Mouse (Mus musculus): ENCODE results near the gene Hoxb3. TPM values are rescaled to one million over a fixed set of nuclear protein-coding genes. Genes with fewer than 3 reads are reported as not detected.

The Hoxb3 gene
- polyA plus RNA-seq, 1 experiment from 2014 or later, result 0.45 TPM

DNA sequence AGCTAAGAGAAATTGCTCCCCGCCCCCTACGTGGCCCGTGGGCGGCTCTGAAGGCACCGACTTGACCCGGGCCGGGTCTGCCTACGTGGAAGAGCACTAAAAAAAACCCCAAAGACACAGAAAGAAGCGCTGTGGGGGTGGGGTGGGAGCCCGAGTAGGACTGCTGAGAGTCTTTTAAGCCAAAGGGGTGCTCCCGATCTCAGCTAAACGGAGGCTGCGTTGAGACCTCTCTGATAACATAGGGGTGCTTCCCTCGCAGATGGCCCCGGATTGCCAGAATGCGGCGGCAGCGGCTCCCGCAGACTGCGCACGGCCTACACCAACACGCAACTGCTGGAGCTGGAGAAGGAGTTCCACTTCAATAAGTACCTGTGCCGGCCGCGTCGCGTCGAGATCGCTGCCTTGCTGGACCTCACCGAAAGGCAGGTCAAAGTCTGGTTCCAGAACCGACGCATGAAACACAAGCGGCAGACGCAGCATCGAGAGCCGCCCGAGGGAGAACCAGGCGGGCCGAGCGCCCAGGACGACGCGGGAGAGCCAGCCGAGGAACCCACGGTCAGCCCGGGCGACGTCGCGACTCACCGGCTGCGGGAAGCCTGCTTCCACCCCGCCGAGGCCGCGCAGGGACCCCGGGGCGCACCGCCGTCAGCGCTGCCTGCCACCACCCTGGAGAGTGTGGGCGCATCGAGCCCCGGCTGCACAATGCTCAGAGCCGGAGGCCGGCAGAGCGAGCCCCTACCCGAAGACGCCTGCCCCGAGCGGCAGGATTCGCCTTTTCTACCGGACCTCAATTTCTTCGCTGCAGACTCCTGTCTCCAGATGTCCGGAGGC is 29.8 kb downstream of the Hoxb3 start:
- peak; percentile 48; the same call in 1 of the 2 replicates for ATAC-seq (ENCODE audit: insufficient number of reproducible peaks, low FRiP score)
- H3K4me3 ChIP-seq, result peak overlapping the region; percentile 55
- H3K4me1 ChIP-seq (replicated peaks), result peaks cover 19% of the 10 kb centered on the region
- no peaks in the 10 kb centered on the region for H3K36me3 ChIP-seq
- peak overlapping the region; percentile 61 for H3K27ac ChIP-seq (ENCODE audit: poor library complexity, severe bottlenecking)
- peak overlapping the region; percentile 80 for H3K9ac ChIP-seq
- WGBS, result under 1% methylated on average over 75 of the region's 75 CpGs
- H3K9me3 ChIP-seq (replicated peaks), result no peaks in the 10 kb centered on the region
- peaks cover 85% of the 10 kb centered on the region for H3K27me3 ChIP-seq (replicated peaks)
- peak overlapping the region; percentile 72 for H3K4me2 ChIP-seq

DNA sequence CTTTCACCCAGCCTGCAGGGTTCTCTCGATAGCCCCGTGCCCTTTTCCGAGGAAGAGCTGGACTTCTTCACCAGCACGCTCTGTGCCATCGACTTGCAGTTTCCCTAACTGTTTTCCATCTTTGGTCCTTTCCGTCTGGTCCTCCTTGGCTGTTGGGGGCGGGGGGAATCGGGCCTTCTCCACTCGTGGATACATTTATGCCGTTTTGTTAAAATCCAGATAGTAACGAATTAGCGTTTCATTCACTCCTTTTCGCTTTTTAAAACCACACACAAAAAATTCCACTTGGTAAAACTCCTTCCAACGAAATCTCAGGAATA is 30.4 kb downstream of the Hoxb3 start:
- peak overlapping the region; percentile 55 for H3K4me3 ChIP-seq
- peak overlapping the region; percentile 80 for H3K9ac ChIP-seq
- peaks cover 19% of the 10 kb centered on the region for H3K4me1 ChIP-seq (replicated peaks)
- H3K27me3 ChIP-seq (replicated peaks), result peaks cover 83% of the 10 kb centered on the region
- no peaks in the 10 kb centered on the region for H3K36me3 ChIP-seq
- peak overlapping the region; percentile 61; the same call in 1 of the 2 replicates for H3K27ac ChIP-seq (ENCODE audit: poor library complexity, severe bottlenecking)
- peak overlapping the region; percentile 72 for H3K4me2 ChIP-seq
- ATAC-seq (ENCODE audit: insufficient number of reproducible peaks, low FRiP score), result no peak
- 1% methylated on average over 14 of the region's 14 CpGs for WGBS
- H3K9me3 ChIP-seq (replicated peaks), result no peaks in the 10 kb centered on the region

- ATAC-seq (ENCODE audit: insufficient number of reproducible peaks, low FRiP score), result no peak
- WGBS, result 18% methylated on average over 8 of the region's 8 CpGs
- peaks cover 81% of the 10 kb centered on the region for H3K27me3 ChIP-seq (replicated peaks)
- H3K9me3 ChIP-seq (replicated peaks), result no peaks in the 10 kb centered on the region
- peaks cover 19% of the 10 kb centered on the region for H3K4me1 ChIP-seq (replicated peaks)
- H3K27ac ChIP-seq (ENCODE audit: poor library complexity, severe bottlenecking), result peak overlapping the region; percentile 16; the same call in 1 of the 2 replicates
- H3K4me2 ChIP-seq, result peak overlapping the region; percentile 62
- peak overlapping the region; percentile 32 for H3K4me3 ChIP-seq
- peak overlapping the region; percentile 31; the same call in 1 of the 2 replicates for H3K9ac ChIP-seq
- H3K36me3 ChIP-seq, result no peaks in the 10 kb centered on the region
These were observed 30.8 kb downstream of the Hoxb3 start for GRCm38 (mm10) chr11:96353939-96354338.

DNA sequence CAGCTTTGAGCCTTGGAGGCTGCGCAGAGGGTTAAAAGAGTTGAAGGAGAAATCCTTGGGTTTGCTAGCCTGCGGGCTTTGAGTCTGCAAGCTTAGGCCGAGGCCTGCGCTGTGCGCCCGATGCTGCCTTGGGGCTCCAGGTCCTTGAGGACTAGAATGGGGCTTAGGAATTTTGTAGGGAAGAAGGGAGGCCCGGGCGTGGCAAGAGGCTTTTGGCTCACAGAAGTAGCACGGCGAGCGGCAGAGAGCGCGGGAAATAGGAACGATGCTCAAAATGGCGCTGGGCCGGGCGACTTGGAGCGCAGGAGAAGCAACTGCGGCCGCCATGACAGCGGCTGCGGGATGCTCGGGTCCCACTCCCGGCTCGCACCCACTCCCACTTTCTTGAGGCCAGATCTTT is 31.2 kb downstream of the Hoxb3 start:
- H3K4me3 ChIP-seq, result peak overlapping the region; percentile 32
- 2% methylated on average over 25 of the region's 25 CpGs for WGBS
- H3K9me3 ChIP-seq (replicated peaks), result no peaks in the 10 kb centered on the region
- ATAC-seq (ENCODE audit: insufficient number of reproducible peaks, low FRiP score), result no peak
- H3K9ac ChIP-seq, result peak overlapping the region; percentile 31; the same call in 1 of the 2 replicates
- H3K4me1 ChIP-seq (replicated peaks), result peaks cover 19% of the 10 kb centered on the region
- H3K4me2 ChIP-seq, result peak overlapping the region; percentile 62
- H3K27ac ChIP-seq (ENCODE audit: poor library complexity, severe bottlenecking), result peak overlapping the region; percentile 16; the same call in 1 of the 2 replicates
- peaks cover 79% of the 10 kb centered on the region for H3K27me3 ChIP-seq (replicated peaks)
- no peaks in the 10 kb centered on the region for H3K36me3 ChIP-seq

DNA sequence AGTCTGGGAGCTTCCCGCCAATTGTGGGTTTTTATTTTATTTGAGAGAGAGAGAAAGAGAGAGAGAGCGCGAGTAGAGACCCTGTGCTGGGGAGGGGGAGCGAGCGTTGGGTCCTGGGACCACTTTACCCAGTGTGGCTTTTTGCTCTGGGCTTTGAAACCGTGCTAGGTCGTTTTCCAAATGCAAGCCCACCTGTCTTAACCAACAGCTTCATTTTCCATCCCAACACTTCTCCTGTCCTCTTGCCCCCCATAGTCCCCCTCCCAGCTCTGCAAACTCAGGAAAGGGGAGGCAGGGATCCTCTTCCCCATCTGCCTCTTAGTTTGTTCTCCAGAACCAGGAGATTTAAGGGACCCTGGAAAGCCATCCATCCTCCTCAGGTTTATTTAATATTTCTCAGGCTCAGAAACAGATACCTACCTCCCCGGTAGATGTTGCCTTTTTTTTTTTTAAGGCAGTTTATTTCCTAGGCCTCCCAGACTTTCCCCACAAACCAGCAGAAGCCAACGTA is 31.7 kb downstream of the Hoxb3 start:
- H3K4me3 ChIP-seq, result peak overlapping the region; percentile 32
- peaks cover 79% of the 10 kb centered on the region for H3K27me3 ChIP-seq (replicated peaks)
- no peak for ATAC-seq (ENCODE audit: insufficient number of reproducible peaks, low FRiP score)
- H3K9ac ChIP-seq, result peak overlapping the region; percentile 31; the same call in 1 of the 2 replicates
- peak overlapping the region; percentile 16; the same call in 1 of the 2 replicates for H3K27ac ChIP-seq (ENCODE audit: poor library complexity, severe bottlenecking)
- no peaks in the 10 kb centered on the region for H3K36me3 ChIP-seq
- WGBS, result 12% methylated on average over 9 of the region's 9 CpGs
- H3K4me2 ChIP-seq, result peak overlapping the region; percentile 62
- peaks cover 15% of the 10 kb centered on the region for H3K4me1 ChIP-seq (replicated peaks)
- H3K9me3 ChIP-seq (replicated peaks), result 0 out of 2 replicates have a peak, but pooled peaks cover 4% of the 10 kb centered on the region

- no peak for ATAC-seq (ENCODE audit: insufficient number of reproducible peaks, low FRiP score)
These were observed 40.7 kb downstream of the Hoxb3 start for GRCm38 (mm10) chr11:96363807-96364206.

GRCm38 (mm10) chr11:96365441-96366091 is 42.4 kb downstream of the Hoxb3 start, which contains the start of gene Hoxb1:
Hoxb1 (plus strand) TSS chr11:96365752.
- peak within 1 kb of the TSS; percentile 20 for H3K4me2 ChIP-seq
- H3K9me3 ChIP-seq (replicated peaks), result no peaks in the 10 kb centered on the region
- H3K4me1 ChIP-seq (replicated peaks), result peaks cover 4% of the 10 kb centered on the region; the same call in 1 of the 2 replicates
- no peaks in the 10 kb centered on the region for H3K36me3 ChIP-seq
- no peak within 1 kb of the TSS for H3K27ac ChIP-seq (ENCODE audit: poor library complexity, severe bottlenecking)
- H3K27me3 ChIP-seq (replicated peaks), result peaks cover 89% of the 10 kb centered on the region
- H3K4me3 ChIP-seq, result peak within 1 kb of the TSS; percentile 4; the same call in 1 of the 2 replicates
- WGBS, result 4% methylated on average over 26 of the region's 26 CpGs
- no peak within 1 kb of the TSS for H3K9ac ChIP-seq
- ATAC-seq (ENCODE audit: insufficient number of reproducible peaks, low FRiP score), result no peak

More at GRCm38 (mm10) chr11:96363807-96364206, 40.7 kb downstream of the Hoxb3 start:
- no peak overlapping the region for H3K27ac ChIP-seq (ENCODE audit: poor library complexity, severe bottlenecking)
- H3K9ac ChIP-seq, result no peak overlapping the region
- peaks cover 78% of the 10 kb centered on the region for H3K27me3 ChIP-seq (replicated peaks)
- 0 out of 2 replicates have a peak, but pooled peaks cover 4% of the 10 kb centered on the region for H3K9me3 ChIP-seq (replicated peaks)
- H3K36me3 ChIP-seq, result no peaks in the 10 kb centered on the region
- no peak overlapping the region for H3K4me2 ChIP-seq
- peaks cover 4% of the 10 kb centered on the region; the same call in 1 of the 2 replicates for H3K4me1 ChIP-seq (replicated peaks)
- H3K4me3 ChIP-seq, result no peak overlapping the region
- WGBS, result 9% methylated on average over 5 of the region's 5 CpGs

GRCm38 (mm10) chr11:96366092-96367041 is 43.2 kb downstream of the Hoxb3 start:
- H3K36me3 ChIP-seq, result no peaks in the 10 kb centered on the region
- peaks cover 4% of the 10 kb centered on the region; the same call in 1 of the 2 replicates for H3K4me1 ChIP-seq (replicated peaks)
- H3K9ac ChIP-seq, result no peak overlapping the region
- 0 out of 2 replicates have a peak, but pooled peaks have one; percentile 25 for ATAC-seq (ENCODE audit: insufficient number of reproducible peaks, low FRiP score)
- no peak overlapping the region for H3K27ac ChIP-seq (ENCODE audit: poor library complexity, severe bottlenecking)
- peak overlapping the region; percentile 4; the same call in 1 of the 2 replicates for H3K4me3 ChIP-seq
- H3K9me3 ChIP-seq (replicated peaks), result no peaks in the 10 kb centered on the region
- H3K27me3 ChIP-seq (replicated peaks), result peaks cover 95% of the 10 kb centered on the region
- peak overlapping the region; percentile 20 for H3K4me2 ChIP-seq
- WGBS, result 1% methylated on average over 47 of the region's 47 CpGs

GRCm38 (mm10) chr11:96367141-96367540 is 44.0 kb downstream of the Hoxb3 start:
- Histone ChIP-seq H3K4me3 (no peak overlapping the region), H3K9ac (no peak overlapping the region), H3K27me3 (replicated peaks) (peaks cover 95% of the 10 kb centered on the region), H3K36me3 (no peaks in the 10 kb centered on the region), H3K27ac (ENCODE audit: poor library complexity, severe bottlenecking) (no peak overlapping the region), H3K4me1 (replicated peaks) (peaks cover 4% of the 10 kb centered on the region; the same call in 1 of the 2 replicates), H3K4me2 (no peak overlapping the region), H3K9me3 (replicated peaks) (no peaks in the 10 kb centered on the region)
- ATAC-seq (ENCODE audit: insufficient number of reproducible peaks, low FRiP score), result no peak
- WGBS, result 32% methylated on average over 6 of the region's 6 CpGs

DNA sequence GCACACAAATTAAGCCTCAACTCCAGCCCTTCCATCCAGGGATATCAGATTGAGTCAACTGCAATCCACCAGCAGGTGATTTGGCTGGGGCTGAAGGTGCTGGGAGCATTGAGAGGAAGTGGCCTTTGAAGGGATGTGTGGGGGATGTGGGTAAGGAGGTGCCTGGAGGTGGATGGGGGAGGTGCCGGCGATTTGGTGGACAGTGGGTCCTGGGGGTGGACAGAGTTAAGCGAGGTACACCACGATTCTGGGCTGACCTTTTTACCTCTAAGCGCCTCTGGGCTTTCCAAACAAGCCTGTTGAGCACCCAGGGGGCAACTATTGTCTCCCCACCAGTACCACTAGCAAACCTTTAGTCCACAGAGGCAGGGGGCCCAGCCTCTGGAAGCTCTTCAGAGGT is 45.6 kb downstream of the Hoxb3 start:
- Histone ChIP-seq H3K4me1 (replicated peaks) (peaks cover 8% of the 10 kb centered on the region; the same call in 1 of the 2 replicates), H3K4me3 (no peak overlapping the region), H3K9me3 (replicated peaks) (no peaks in the 10 kb centered on the region), H3K4me2 (no peak overlapping the region), H3K27me3 (replicated peaks) (peaks cover 97% of the 10 kb centered on the region), H3K9ac (no peak overlapping the region), H3K36me3 (no peaks in the 10 kb centered on the region), H3K27ac (ENCODE audit: poor library complexity, severe bottlenecking) (no peak overlapping the region)
- no peak for ATAC-seq (ENCODE audit: insufficient number of reproducible peaks, low FRiP score)
- WGBS, result 17% methylated on average over 5 of the region's 5 CpGs
